Mouse (Mus musculus) midbrain, embryonic 16.5 days (tissue): ENCODE measurements around the gene Arsk. TPM values are rescaled to one million over a fixed set of nuclear protein-coding genes. Genes with fewer than 3 reads are reported as not detected.

ENCODE experiments used
- ATAC-seq: fragments of 200-750 bp; cut with Nextera tagmentation; 2 replicates; pipeline ENCODE4 v1.8.0; 2017; ENCODE audit warnings: moderate TSS enrichment
- H3K27ac ChIP-seq: fragments of 300-500 bp; sonication (generic); 2 replicates; pipeline ENCODE4 v1.5.1; 2014; ENCODE audit warnings: mild to moderate bottlenecking, low read length, mixed read lengths
- H3K27me3 ChIP-seq: fragments of 300-500 bp; sonication (generic); 2 replicates; pipeline ENCODE4 v1.6.1; 2014; ENCODE audit warnings: low read depth, low read length, mixed read lengths; ENCODE audit not compliant: control insufficient read depth, insufficient read depth
- H3K36me3 ChIP-seq: fragments of 300-500 bp; sonication (generic); 2 replicates; pipeline ENCODE4 v1.6.1; 2014; ENCODE audit warnings: mild to moderate bottlenecking, low read length, moderate library complexity, mixed read lengths; ENCODE audit not compliant: control insufficient read depth, insufficient read depth
- H3K4me1 ChIP-seq: fragments of 300-500 bp; sonication (generic); 2 replicates; pipeline ENCODE4 v1.6.1; 2014; ENCODE audit warnings: mild to moderate bottlenecking, low read length, mixed read lengths; ENCODE audit not compliant: control insufficient read depth, insufficient read depth
- H3K4me2 ChIP-seq: fragments of 300-500 bp; sonication (generic); 2 replicates; pipeline ENCODE4 v1.6.1; 2014; ENCODE audit warnings: mild to moderate bottlenecking, low read length, mixed read lengths
- H3K4me3 ChIP-seq: fragments of 300-500 bp; sonication (generic); 2 replicates; pipeline ENCODE4 v1.5.1; 2014; ENCODE audit warnings: low read depth, mild to moderate bottlenecking, low read length, moderate library complexity, mixed read lengths
- H3K9ac ChIP-seq: fragments of 300-500 bp; sonication (generic); 2 replicates; pipeline ENCODE4 v1.6.1; 2014; ENCODE audit warnings: low read depth, low read length, mixed read lengths
- H3K9me3 ChIP-seq: fragments of 300-500 bp; sonication (generic); replicated peaks from 2 replicates; pipeline ENCODE4 v1.6.1; 2014; ENCODE audit warnings: mild to moderate bottlenecking, low read length, mixed read lengths; ENCODE audit not compliant: control insufficient read depth, poor library complexity, severe bottlenecking
- WGBS: fragments of 180-500 bp; shearing (Covaris S2); extraction: QIAGEN DNeasy Blood & Tissue Kit; methylation state at CpG from one replicate; pipeline ENCODE4 v1.1.7; 2014; 5-methylcytosine and 5-hydroxymethylcytosine counted together
- polyA plus RNA-seq: library from polyadenylated mRNA; unstranded; fragments of >200 nt; fragmentation: Nextera tagmentation; extraction: Ambion mirVana; gene quantifications from 2 replicates; pipeline ENCODE4 v1.2.1, GENCODE M21; 2015

Gene Arsk
- polyA plus RNA-seq, 1 experiment from 2014 or later, result 5.0 TPM

DNA sequence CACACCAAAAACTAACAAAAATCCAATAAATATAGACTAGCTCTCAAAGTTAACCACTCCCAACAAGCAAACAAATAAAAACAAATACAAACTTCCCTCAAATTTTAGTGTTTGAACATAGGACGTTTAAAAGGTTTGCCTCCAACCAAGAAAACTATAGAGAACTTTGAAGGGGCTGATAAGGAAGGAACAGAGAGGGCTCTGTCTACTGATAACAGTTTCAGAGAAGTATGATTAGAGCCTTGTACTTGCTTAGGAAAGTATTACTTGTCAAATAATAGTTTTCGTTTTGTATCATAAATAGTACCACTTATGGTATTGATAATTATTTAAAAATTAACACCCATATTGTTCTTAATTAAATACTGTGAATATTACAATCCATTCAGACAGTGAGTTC, 83.9 kb downstream of the Arsk start:
- H3K4me2 ChIP-seq, result no peak overlapping the region
- H3K27me3 ChIP-seq, result no peaks in the 10 kb centered on the region
- no peaks in the 10 kb centered on the region for H3K36me3 ChIP-seq
- no peaks in the 10 kb centered on the region for H3K9me3 ChIP-seq
- H3K9ac ChIP-seq, result no peak overlapping the region
- H3K27ac ChIP-seq, result no peak overlapping the region
- H3K4me3 ChIP-seq, result no peak overlapping the region
- 85% methylated on average over 2 of the region's 2 CpGs for WGBS
- ATAC-seq, result no peak
- H3K4me1 ChIP-seq, result peaks cover 8% of the 10 kb centered on the region

Other genes starting within 250 kb of the Arsk start
- gene Rhobtb3, start 154.7 kb downstream of the Arsk start, polyA plus RNA-seq, result 19.2 and 22.3 TPM in 2 replicates
- 3.4 and 4.2 TPM in 2 replicates for gene Spata9, start 131.5 kb downstream of the Arsk start, polyA plus RNA-seq
- 18.2 and 19.1 TPM in 2 replicates for gene Rfesd, start 79.9 kb downstream of the Arsk start, polyA plus RNA-seq
- gene Gpr150, start 41.7 kb downstream of the Arsk start, polyA plus RNA-seq, result 2.7 and 3.4 TPM in 2 replicates
- 10.3 TPM in 2 replicates for gene Ttc37, start 74 bp upstream of the Arsk start, polyA plus RNA-seq
- gene Fam81b, start 206.4 kb upstream of the Arsk start, polyA plus RNA-seq, result 0.30 and 0.67 TPM in 2 replicates